Mouse (Mus musculus): ENCODE results near the gene Il34.

DNA sequence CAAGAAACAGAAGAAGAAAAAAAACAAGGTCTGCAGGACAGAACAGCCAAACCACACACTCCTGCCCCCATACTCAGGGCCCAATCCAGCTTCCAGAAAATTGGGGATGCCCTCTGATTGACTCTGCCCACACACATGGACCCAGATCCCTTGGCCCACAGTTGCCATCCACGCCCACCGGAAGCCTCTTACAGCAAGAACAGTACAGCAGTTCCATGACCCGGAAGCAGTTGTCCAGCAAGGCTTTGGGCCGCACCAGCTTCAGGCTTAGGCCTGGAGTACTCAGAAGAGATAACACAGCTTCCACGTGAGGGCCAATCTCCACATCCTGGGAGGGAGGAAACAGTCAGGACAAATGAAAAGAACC, 63.3 kb downstream of the Il34 start:
- TF ChIP-seq CTCF (IDR thresholded peaks at IDR 0.05; ENCODE audit: insufficient read depth, low read length), result no peak
- no peak for TF ChIP-seq POLR2A (IDR thresholded peaks at IDR 0.05; ENCODE audit: borderline replicate concordance, extremely low read depth, low read depth, low read length)

Measured in lung, adult 2 months (tissue).